Mouse (Mus musculus): ENCODE measurements around the gene Gm21119.
"Not testable (repeated sequence)": the region's sequence is repeated elsewhere in the genome, so short reads cannot be mapped to it uniquely, and the experiment has no call there.

Gene Gm21119

DNA sequence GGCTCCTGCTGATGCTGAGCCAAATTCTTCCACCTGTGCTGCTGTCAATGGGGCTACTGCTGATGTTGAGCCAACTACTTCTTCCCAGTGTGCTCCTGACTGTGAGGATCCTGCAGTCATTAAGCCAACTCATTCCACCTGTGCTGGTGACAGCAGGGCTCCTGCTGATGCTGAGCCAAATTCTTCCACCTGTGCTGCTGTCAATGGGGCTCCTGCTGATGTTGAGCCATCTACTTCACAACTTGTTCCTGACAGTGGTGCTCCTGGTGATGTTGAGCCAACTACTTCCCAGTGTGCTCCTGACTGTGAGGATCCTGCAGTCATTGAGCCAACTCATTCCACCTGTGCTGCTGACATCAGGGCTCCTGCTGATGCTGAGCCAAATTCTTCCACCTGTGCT, 63.7 kb downstream of the Gm21119 start:
- not testable (repeated sequence) for DNase-seq
